In genomic region chr8:117178676-117179075, GRCm38 (mm10) we compare ENCODE assay signal across 22 mouse cellular contexts. TPM values are rescaled to one million over a fixed set of nuclear protein-coding genes. Genes with fewer than 3 reads are reported as not detected.
DNase-seq lines count a peak whose midpoint lies in the region; ATAC-seq and TF ChIP-seq lines count a peak whose summit lies in the region.
"Had no signal": no experiment of that assay in that cellular context is flagged by ENCODE, and none has a peak within 500 bp of the region (broad histone marks: within the 10 kb centered on the region; RNA-seq: fewer than 3 reads in every experiment).

No protein-coding gene starts in this region.

- no peaks in the 10 kb centered on the region for H3K9me3 ChIP-seq in lung, postnatal 0 days (ENCODE audit: low read length)
- H3K9me3 ChIP-seq: embryonic facial prominence, embryonic 10.5 days; forebrain, embryonic 10.5 days; heart, embryonic 15.5 days; hindbrain, embryonic 15.5 days had no signal

- TF ChIP-seq CTCF in lung, postnatal 0 days (IDR thresholded peaks at IDR 0.05) = no peak
- TF ChIP-seq CTCF in embryonic fibroblast, embryonic 13.5 days (IDR thresholded peaks at IDR 0.05; ENCODE audit: borderline replicate concordance, insufficient read depth, low read length) = no peak
- no peak for TF ChIP-seq CTCF in gastrocnemius, adult 2 months (IDR thresholded peaks at IDR 0.05)

- no peak for TF ChIP-seq POLR2A in embryonic fibroblast, embryonic 13.5 days (IDR thresholded peaks at IDR 0.05; ENCODE audit: low read depth, low read length)

- H3K4me1 ChIP-seq in lung, postnatal 0 days (ENCODE audit: insufficient read depth, low read depth, low read length) = peaks cover under 1% of the 10 kb centered on the region
- H3K4me1 ChIP-seq in embryonic fibroblast, embryonic 13.5 days (ENCODE audit: control insufficient read depth, insufficient read depth, low read length) = peaks cover 15% of the 10 kb centered on the region
- H3K4me1 ChIP-seq: embryonic facial prominence, embryonic 10.5 days; forebrain, embryonic 10.5 days; heart, embryonic 15.5 days; hindbrain, embryonic 15.5 days had no signal

- peak; percentile 34 to 58 for DNase-seq in adrenal gland, adult (ENCODE audit: inconsistent age in 2 of 2, low spot score in 1 of 2)
- DNase-seq in adrenal gland, postnatal 4 days (ENCODE audit: low spot score in 2 of 2) = no peak
- peak; percentile 53 for DNase-seq in lung, postnatal 0 days (ENCODE audit: low spot score)
- no peak for DNase-seq in lung, postnatal 10 days
- DNase-seq in adrenal gland, postnatal 14 days = peak; percentile 53
- DNase-seq in gastrocnemius, adult 2 months = no peak
- no peak for DNase-seq in thymus, postnatal 4 days
- DNase-seq: cerebellum, adult 11-12 months; cerebellum, adult 9-11 months; gastrocnemius, postnatal 14 days; heart, adult 2 months; heart, postnatal 36 days; kidney, adult 8-10 months had no signal

- 54% methylated on average over 6 of the region's 6 CpGs for WGBS in lung, postnatal 0 days

- H3K36me3 ChIP-seq in lung, postnatal 0 days (ENCODE audit: insufficient read depth, low read length) = 0 out of 2 replicates have a peak, but pooled peaks cover 2% of the 10 kb centered on the region
- H3K36me3 ChIP-seq: heart, embryonic 15.5 days; hindbrain, embryonic 15.5 days had no signal

- H3K4me2 ChIP-seq in lung, postnatal 0 days (replicated peaks; ENCODE audit: low read depth, low read length) = no peak overlapping the region
- H3K4me2 ChIP-seq: heart, embryonic 11.5 days; heart, embryonic 15.5 days; hindbrain, embryonic 15.5 days had no signal

- TF ChIP-seq EP300 in lung, postnatal 0 days (IDR thresholded peaks at IDR 0.05) = peak; percentile 46; the same call in 1 of the 2 replicates

- H3K9ac ChIP-seq in lung, postnatal 0 days (replicated peaks; ENCODE audit: low read depth) = no peak overlapping the region
- H3K9ac ChIP-seq: heart, embryonic 15.5 days; hindbrain, embryonic 15.5 days had no signal

- no peak overlapping the region for H3K4me3 ChIP-seq in lung, postnatal 0 days (ENCODE audit: low read depth, low read length)
- no peak overlapping the region for H3K4me3 ChIP-seq in embryonic fibroblast, embryonic 13.5 days (ENCODE audit: insufficient read depth, low read length)
- H3K4me3 ChIP-seq in gastrocnemius, adult 2 months = no peak overlapping the region
- H3K4me3 ChIP-seq: embryonic facial prominence, embryonic 10.5 days; erythroblast, embryonic 14.5 days; forebrain, embryonic 10.5 days; heart, adult 2 months; heart, embryonic 15.5 days; hindbrain, embryonic 15.5 days had no signal

- peak; percentile 72 for ATAC-seq in lung, postnatal 0 days
- ATAC-seq: forebrain, embryonic 14.5 days; intestine, embryonic 16.5 days had no signal

- intact Hi-C loops in gastrocnemius, adult 2 months (cut with DNase I) = no loop called here

- H3K27ac ChIP-seq in lung, postnatal 0 days (ENCODE audit: low read length) = peak overlapping the region; percentile 64
- H3K27ac ChIP-seq in embryonic fibroblast, embryonic 13.5 days (ENCODE audit: insufficient read depth, low read length) = peak overlapping the region; percentile 52
- no peak overlapping the region for H3K27ac ChIP-seq in gastrocnemius, adult 2 months
- H3K27ac ChIP-seq: embryonic facial prominence, embryonic 10.5 days; forebrain, embryonic 10.5 days; heart, adult 2 months; heart, embryonic 15.5 days; hindbrain, embryonic 15.5 days had no signal

- H3K27me3 ChIP-seq in lung, postnatal 0 days (replicated peaks; ENCODE audit: insufficient read depth, low read length) = no peaks in the 10 kb centered on the region
- H3K27me3 ChIP-seq: heart, embryonic 15.5 days; hindbrain, embryonic 15.5 days had no signal

RNA-seq across cellular contexts. Expression of gene Gan, which starts 20.7 kb away (rescaled TPM):
- total RNA-seq in adrenal gland, postnatal 4 days (2021) = 10 to 100 TPM; 14.9 to 16.4 TPM
- 3.3 and 4.2 TPM in 2 replicates for polyA plus RNA-seq in lung, postnatal 0 days (2015; fragmentation: Nextera tagmentation; extraction: Ambion mirVana)
- total RNA-seq in adrenal gland, postnatal 14 days (2021) = 9.1 and 10.7 TPM in 2 replicates
- polyA plus RNA-seq in embryonic fibroblast, embryonic 13.5 days (2011; ENCODE audit: insufficient read length, low read depth, missing spikeins) = 11.6 and 12.0 TPM in 2 replicates
- 1 to 10 TPM; 4.8 to 5.9 TPM for total RNA-seq in gastrocnemius, adult 2 months (2021)

Comparison
In these comparisons a context has a peak if more than half of its experiments do, and no peak if none do; other contexts are left out.
1. DNase-seq: peak in adrenal gland, adult (2 of 2), lung, postnatal 0 days (single experiment) and adrenal gland, postnatal 14 days (single experiment); none in adrenal gland, postnatal 4 days (0 of 2), lung, postnatal 10 days (single experiment), gastrocnemius, adult 2 months (single experiment) and thymus, postnatal 4 days (single experiment).